Mouse (Mus musculus) heart, embryonic 13.5 days (tissue): Measurements from ENCODE around the gene Fxyd7. TPM values are rescaled to one million over a fixed set of nuclear protein-coding genes. Genes with fewer than 3 reads are reported as not detected.
A peak's percentile ranks its signal among the peaks of the same experiment; 100 is the strongest.

Experiments
- ATAC-seq: fragments of 200-750 bp; cut with Nextera tagmentation; 2 replicates; pipeline ENCODE4 v1.8.0; 2017; ENCODE audit warnings: moderate TSS enrichment; ENCODE audit not compliant: insufficient number of reproducible peaks, low FRiP score, low TSS enrichment; ENCODE audit errors: extremely low read depth
- H3K27ac ChIP-seq: fragments of 300-500 bp; sonication (generic); replicated peaks from 2 replicates; pipeline ENCODE4 v1.5.1; 2015; ENCODE audit warnings: moderate library complexity, mild to moderate bottlenecking, inconsistent platforms
- H3K27me3 ChIP-seq: fragments of 300-500 bp; sonication (generic); replicated peaks from 2 replicates; pipeline ENCODE4 v1.6.1; 2015; ENCODE audit warnings: mild to moderate bottlenecking, inconsistent platforms
- H3K36me3 ChIP-seq: fragments of 300-500 bp; sonication (generic); 2 replicates; pipeline ENCODE4 v1.6.1; 2015; ENCODE audit warnings: mild to moderate bottlenecking, inconsistent platforms
- H3K4me1 ChIP-seq: fragments of 300-500 bp; sonication (generic); 2 replicates; pipeline ENCODE4 v1.6.1; 2015; ENCODE audit warnings: inconsistent platforms
- H3K4me2 ChIP-seq: fragments of 300-500 bp; sonication (generic); 2 replicates; pipeline ENCODE4 v1.6.1; 2015; ENCODE audit warnings: inconsistent platforms, mild to moderate bottlenecking, moderate library complexity
- H3K4me3 ChIP-seq: fragments of 300-500 bp; sonication (generic); 2 replicates; pipeline ENCODE4 v1.5.1; 2015; ENCODE audit warnings: moderate library complexity, mild to moderate bottlenecking, inconsistent platforms
- H3K9ac ChIP-seq: fragments of 300-500 bp; sonication (generic); 2 replicates; pipeline ENCODE4 v1.6.1; 2015; ENCODE audit warnings: inconsistent platforms, mild to moderate bottlenecking, moderate library complexity
- H3K9me3 ChIP-seq: fragments of 300-500 bp; sonication (generic); 2 replicates; pipeline ENCODE4 v1.6.1; 2016; ENCODE audit warnings: inconsistent platforms
- WGBS: fragments of 180-500 bp; shearing (Covaris S2); methylation state at CpG from one replicate; pipeline ENCODE4 v1.1.7; 2015; ENCODE audit warnings: mixed read lengths; 5-methylcytosine and 5-hydroxymethylcytosine counted together
- polyA plus RNA-seq: library from polyadenylated mRNA; unstranded; fragments of >200 nt; fragmentation: Nextera tagmentation; extraction: Ambion mirVana; gene quantifications from 2 replicates; pipeline ENCODE4 v1.2.1, GENCODE M21; 2015

Fxyd7 gene
- polyA plus RNA-seq, 1 experiment from 2014 or later: 3.6 TPM

GRCm38 (mm10) chr7:31086175-31086755, 35.0 kb upstream of the Fxyd7 start:
- H3K4me3 ChIP-seq: no peak overlapping the region
- H3K36me3 ChIP-seq: no peaks in the 10 kb centered on the region
- H3K27ac ChIP-seq: no peak overlapping the region
- H3K9ac ChIP-seq: no peak overlapping the region
- no peak for ATAC-seq
- no peak overlapping the region for H3K4me2 ChIP-seq
- H3K9me3 ChIP-seq: no peaks in the 10 kb centered on the region
- WGBS: 79% methylated on average over 9 of the region's 9 CpGs
- H3K27me3 ChIP-seq: no peaks in the 10 kb centered on the region
- peaks cover 16% of the 10 kb centered on the region; the same call in 1 of the 2 replicates for H3K4me1 ChIP-seq

- H3K4me2 ChIP-seq: no peak overlapping the region
- H3K27ac ChIP-seq: 0 out of 2 replicates have a peak overlapping the region, but pooled peaks have one; percentile 1
- ATAC-seq: no peak
- H3K36me3 ChIP-seq: no peaks in the 10 kb centered on the region
- no peaks in the 10 kb centered on the region for H3K9me3 ChIP-seq
- H3K4me1 ChIP-seq: peaks cover 16% of the 10 kb centered on the region; the same call in 1 of the 2 replicates
- 59% methylated on average over 3 of the region's 3 CpGs for WGBS
- H3K4me3 ChIP-seq: no peak overlapping the region
- no peaks in the 10 kb centered on the region for H3K27me3 ChIP-seq
- H3K9ac ChIP-seq: no peak overlapping the region
These were observed 33.9 kb upstream of the Fxyd7 start for GRCm38 (mm10) chr7:31085171-31085570.

- Histone ChIP-seq H3K9ac (no peak overlapping the region), H3K9me3 (no peaks in the 10 kb centered on the region), H3K27ac (peak overlapping the region; percentile 13; the same call in 1 of the 2 replicates), H3K4me1 (peaks cover 16% of the 10 kb centered on the region; the same call in 1 of the 2 replicates), H3K27me3 (no peaks in the 10 kb centered on the region), H3K4me2 (no peak overlapping the region), H3K36me3 (no peaks in the 10 kb centered on the region), H3K4me3 (no peak overlapping the region)
- WGBS: 47% methylated on average over 9 of the region's 9 CpGs
- no peak for ATAC-seq
These were observed 32.9 kb upstream of the Fxyd7 start for GRCm38 (mm10) chr7:31084140-31084539.

GRCm38 (mm10) chr7:31082831-31083588, 31.7 kb upstream of the Fxyd7 start:
- H3K36me3 ChIP-seq: no peaks in the 10 kb centered on the region
- no peak for ATAC-seq
- no peak overlapping the region for H3K27ac ChIP-seq
- peaks cover 16% of the 10 kb centered on the region; the same call in 1 of the 2 replicates for H3K4me1 ChIP-seq
- no peak overlapping the region for H3K9ac ChIP-seq
- H3K4me3 ChIP-seq: no peak overlapping the region
- 65% methylated on average over 14 of the region's 14 CpGs for WGBS
- no peaks in the 10 kb centered on the region for H3K9me3 ChIP-seq
- no peak overlapping the region for H3K4me2 ChIP-seq
- no peaks in the 10 kb centered on the region for H3K27me3 ChIP-seq

- Histone ChIP-seq H3K27ac (no peak overlapping the region), H3K9ac (no peak overlapping the region), H3K4me2 (no peak overlapping the region), H3K4me1 (peaks cover 10% of the 10 kb centered on the region; the same call in 1 of the 2 replicates), H3K36me3 (no peaks in the 10 kb centered on the region), H3K27me3 (no peaks in the 10 kb centered on the region; the same call in 1 of the 2 replicates), H3K4me3 (no peak overlapping the region), H3K9me3 (no peaks in the 10 kb centered on the region)
- no peak for ATAC-seq
These were observed 30.8 kb upstream of the Fxyd7 start for GRCm38 (mm10) chr7:31082106-31082505.

- Histone ChIP-seq H3K27ac (no peak overlapping the region), H3K4me1 (peaks cover 10% of the 10 kb centered on the region; the same call in 1 of the 2 replicates), H3K4me3 (no peak overlapping the region), H3K27me3 (no peaks in the 10 kb centered on the region; the same call in 1 of the 2 replicates), H3K4me2 (no peak overlapping the region), H3K9ac (no peak overlapping the region), H3K9me3 (no peaks in the 10 kb centered on the region), H3K36me3 (no peaks in the 10 kb centered on the region)
- WGBS: 48% methylated on average over 1 of the region's 1 CpGs
- ATAC-seq: no peak
These were observed 29.8 kb upstream of the Fxyd7 start for GRCm38 (mm10) chr7:31081106-31081505.

GRCm38 (mm10) chr7:31080611-31081010, 29.3 kb upstream of the Fxyd7 start:
- ATAC-seq: no peak
- Histone ChIP-seq H3K4me1 (peaks cover 10% of the 10 kb centered on the region; the same call in 1 of the 2 replicates), H3K9ac (no peak overlapping the region), H3K4me3 (no peak overlapping the region), H3K9me3 (no peaks in the 10 kb centered on the region), H3K4me2 (no peak overlapping the region), H3K27me3 (no peaks in the 10 kb centered on the region; the same call in 1 of the 2 replicates), H3K27ac (no peak overlapping the region), H3K36me3 (no peaks in the 10 kb centered on the region)
- 58% methylated on average over 3 of the region's 3 CpGs for WGBS

- 78% methylated on average over 8 of the region's 8 CpGs for WGBS
- no peaks in the 10 kb centered on the region for H3K9me3 ChIP-seq
- H3K4me3 ChIP-seq: no peak overlapping the region
- no peak overlapping the region for H3K27ac ChIP-seq
- no peaks in the 10 kb centered on the region for H3K36me3 ChIP-seq
- H3K4me2 ChIP-seq: no peak overlapping the region
- ATAC-seq: no peak
- no peak overlapping the region for H3K9ac ChIP-seq
- H3K27me3 ChIP-seq: no peaks in the 10 kb centered on the region; the same call in 1 of the 2 replicates
- H3K4me1 ChIP-seq: peaks cover 4% of the 10 kb centered on the region; the same call in 1 of the 2 replicates
These were observed 28.4 kb upstream of the Fxyd7 start for GRCm38 (mm10) chr7:31079670-31080069.

GRCm38 (mm10) chr7:31077885-31078445, 26.7 kb upstream of the Fxyd7 start:
- no peaks in the 10 kb centered on the region; the same call in 1 of the 2 replicates for H3K27me3 ChIP-seq
- no peaks in the 10 kb centered on the region for H3K9me3 ChIP-seq
- ATAC-seq: no peak
- 0 out of 2 replicates have a peak, but pooled peaks cover 3% of the 10 kb centered on the region for H3K4me1 ChIP-seq
- WGBS: 37% methylated on average over 5 of the region's 5 CpGs
- H3K27ac ChIP-seq: no peak overlapping the region
- H3K36me3 ChIP-seq: no peaks in the 10 kb centered on the region
- H3K9ac ChIP-seq: no peak overlapping the region
- H3K4me2 ChIP-seq: no peak overlapping the region
- H3K4me3 ChIP-seq: no peak overlapping the region

- Histone ChIP-seq H3K9me3 (no peaks in the 10 kb centered on the region), H3K4me2 (no peak overlapping the region), H3K4me1 (0 out of 2 replicates have a peak, but pooled peaks cover 3% of the 10 kb centered on the region), H3K9ac (no peak overlapping the region), H3K27me3 (no peaks in the 10 kb centered on the region; the same call in 1 of the 2 replicates), H3K27ac (no peak overlapping the region), H3K36me3 (no peaks in the 10 kb centered on the region), H3K4me3 (no peak overlapping the region)
- no peak for ATAC-seq
- WGBS: 47% methylated on average over 6 of the region's 6 CpGs
These were observed 26.2 kb upstream of the Fxyd7 start for GRCm38 (mm10) chr7:31077470-31077869.

GRCm38 (mm10) chr7:31076492-31076891, 25.2 kb upstream of the Fxyd7 start, which contains the start of gene Fxyd3:
TSS of gene Fxyd3 (minus strand) at chr7:31076704.
- ATAC-seq: no peak
- H3K4me1 ChIP-seq: 0 out of 2 replicates have a peak, but pooled peaks cover 3% of the 10 kb centered on the region
- 58% methylated on average over 5 of the region's 5 CpGs for WGBS
- H3K36me3 ChIP-seq: no peaks in the 10 kb centered on the region
- H3K9me3 ChIP-seq: no peaks in the 10 kb centered on the region
- H3K27me3 ChIP-seq: no peaks in the 10 kb centered on the region; the same call in 1 of the 2 replicates
- H3K4me3 ChIP-seq: no peak within 1 kb of the TSS
- H3K4me2 ChIP-seq: no peak within 1 kb of the TSS
- H3K27ac ChIP-seq: no peak within 1 kb of the TSS
- H3K9ac ChIP-seq: no peak within 1 kb of the TSS
